Comparison of ENCODE assay signal across 8 mouse cellular contexts in genomic region chr10:80339941-80340750, GRCm38 (mm10). TPM values are rescaled to one million over a fixed set of nuclear protein-coding genes. Genes with fewer than 3 reads are reported as not detected.
DNase-seq lines count a peak whose midpoint lies in the region; ATAC-seq lines count a peak whose summit lies in the region.

No protein-coding gene starts in this region.

- H3K4me2 ChIP-seq in hindbrain, embryonic 16.5 days (ENCODE audit: low read length), result peak overlapping the region; percentile 27

- no peaks in the 10 kb centered on the region for H3K36me3 ChIP-seq in hindbrain, embryonic 16.5 days (ENCODE audit: control insufficient read depth, insufficient read depth, low read length)

- H3K9ac ChIP-seq in hindbrain, embryonic 16.5 days (ENCODE audit: low read depth, low read length), result no peak overlapping the region; the same call in 1 of the 2 replicates

- DNase-seq in R1 (ENCODE audit: low read depth, low spot score), result peak; percentile 92
- DNase-seq in cerebellum, adult 9-11 months, result peak; percentile 81
- DNase-seq in frontal cortex, postnatal 25 days (ENCODE audit: low spot score in 2 of 2), result peak; percentile 85 to 89
- DNase-seq in left cerebral cortex, postnatal 10 days (ENCODE audit: extremely low spot score in 1 of 2, low spot score in 2 of 2), result peak; percentile 74 to 86
- peak; percentile 95 for DNase-seq in right cerebral cortex, postnatal 4 days
- DNase-seq in yolk sac, embryonic 10.5 days (ENCODE audit: low spot score), result peak; percentile 85

- H3K9me3 ChIP-seq in hindbrain, embryonic 16.5 days (ENCODE audit: control insufficient read depth, low read length), result no peaks in the 10 kb centered on the region

- H3K27me3 ChIP-seq in hindbrain, embryonic 16.5 days (replicated peaks; ENCODE audit: control insufficient read depth, insufficient read depth, low read length), result peaks cover 46% of the 10 kb centered on the region

- peaks cover 20% of the 10 kb centered on the region for H3K4me1 ChIP-seq in hindbrain, embryonic 16.5 days (ENCODE audit: control insufficient read depth, insufficient read depth, low read depth, low read length)

- H3K27ac ChIP-seq in hindbrain, embryonic 16.5 days (ENCODE audit: low read depth, low read length), result no peak overlapping the region

- intact Hi-C loops in left cerebral cortex, postnatal 10 days (cut with DNase I), result loop anchor here (2.0 to 10.0 kb wide), 2 partner anchors 35 to 165 kb away; no protein-coding TSS in a partner anchor

- 0 out of 2 replicates have a peak overlapping the region, but pooled peaks have one; percentile 12 for H3K4me3 ChIP-seq in hindbrain, embryonic 16.5 days (ENCODE audit: low read length)

- WGBS in hindbrain, embryonic 16.5 days, result 22% methylated on average over 19 of the region's 19 CpGs

- ATAC-seq in hindbrain, embryonic 16.5 days, result peak; percentile 34
- ATAC-seq in megakaryocyte-erythroid progenitor cell, adult 5-6 weeks (replicated peaks; ENCODE audit: low FRiP score, low TSS enrichment, poor library complexity, severe bottlenecking), result 0 out of 2 replicates have a peak, but pooled peaks have one; percentile 20

RNA-seq across cellular contexts. Expression of gene Adamtsl5, which starts 8.1 kb away (rescaled TPM):
- 1.1 and 1.8 TPM in 2 replicates for polyA plus RNA-seq in hindbrain, embryonic 16.5 days (2015; fragmentation: Nextera tagmentation; extraction: Ambion mirVana)
- under 1 TPM; 0.66 to 0.85 TPM for total RNA-seq in left cerebral cortex, postnatal 10 days (2021)
- total RNA-seq in megakaryocyte-erythroid progenitor cell, adult 5-6 weeks (2014; fragmentation: Nextera tagmentation), result 1.5 and 3.3 TPM in 2 replicates
- 0.30 and 2.3 TPM in 2 replicates for total RNA-seq in megakaryocyte-erythroid progenitor cell, adult 5-6 weeks (2017)

RNA-seq across cellular contexts. Expression of gene Reep6, which starts 10.4 kb away (rescaled TPM):
- 7.5 and 7.6 TPM in 2 replicates for polyA plus RNA-seq in hindbrain, embryonic 16.5 days (2015; fragmentation: Nextera tagmentation; extraction: Ambion mirVana)
- total RNA-seq in left cerebral cortex, postnatal 10 days (2021), result 10 to 100 TPM in 1 of 2 experiments, 1 to 10 TPM in 1; 9.3 to 10.1 TPM
- total RNA-seq in megakaryocyte-erythroid progenitor cell, adult 5-6 weeks (2014; fragmentation: Nextera tagmentation), result 23.1 and 23.7 TPM in 2 replicates
- 2.7 and 6.8 TPM in 2 replicates for total RNA-seq in megakaryocyte-erythroid progenitor cell, adult 5-6 weeks (2017)

RNA-seq across cellular contexts. Expression of gene Pcsk4, which starts 10.8 kb away (rescaled TPM):
- polyA plus RNA-seq in hindbrain, embryonic 16.5 days (2015; fragmentation: Nextera tagmentation; extraction: Ambion mirVana), result 8.1 and 8.5 TPM in 2 replicates
- total RNA-seq in left cerebral cortex, postnatal 10 days (2021), result 1 to 10 TPM; 9.8 to 9.9 TPM
- total RNA-seq in megakaryocyte-erythroid progenitor cell, adult 5-6 weeks (2014; fragmentation: Nextera tagmentation), result 16.1 and 23.0 TPM in 2 replicates
- 1.6 and 2.6 TPM in 2 replicates for total RNA-seq in megakaryocyte-erythroid progenitor cell, adult 5-6 weeks (2017)

RNA-seq across cellular contexts. Expression of gene Plk5, which starts 16.1 kb away (rescaled TPM):
- polyA plus RNA-seq in hindbrain, embryonic 16.5 days (2015; fragmentation: Nextera tagmentation; extraction: Ambion mirVana), result 9.3 and 11.0 TPM in 2 replicates
- 1 to 10 TPM; 3.1 to 5.1 TPM for total RNA-seq in left cerebral cortex, postnatal 10 days (2021)
- 0.79 TPM in 1 of 2 replicates, not detected in the other for total RNA-seq in megakaryocyte-erythroid progenitor cell, adult 5-6 weeks (2014; fragmentation: Nextera tagmentation)
- not detected in 2 replicates for total RNA-seq in megakaryocyte-erythroid progenitor cell, adult 5-6 weeks (2017)

RNA-seq across cellular contexts. Expression of gene 2310011J03Rik, which starts 19.8 kb away (rescaled TPM):
- 31.7 and 32.8 TPM in 2 replicates for polyA plus RNA-seq in hindbrain, embryonic 16.5 days (2015; fragmentation: Nextera tagmentation; extraction: Ambion mirVana)
- 10 to 100 TPM; 19.9 to 21.0 TPM for total RNA-seq in left cerebral cortex, postnatal 10 days (2021)
- 34.1 and 50.4 TPM in 2 replicates for total RNA-seq in megakaryocyte-erythroid progenitor cell, adult 5-6 weeks (2014; fragmentation: Nextera tagmentation)
- total RNA-seq in megakaryocyte-erythroid progenitor cell, adult 5-6 weeks (2017), result 16.6 and 21.3 TPM in 2 replicates
